Mouse (Mus musculus) gastrocnemius, adult 2 months (tissue): ENCODE data around the gene Slc25a13. TPM values are rescaled to one million over a fixed set of nuclear protein-coding genes. Genes with fewer than 3 reads are reported as not detected.

Experiments used
- DNase-seq: peaks from one replicate; pipeline ENCODE4 v3.0.0; 2022
- H3K27ac ChIP-seq: fragments of 200-600 bp; 2 replicates; pipeline ENCODE4 v1.8.1; 2022; ENCODE audit warnings: mild to moderate bottlenecking
- H3K4me3 ChIP-seq: fragments of 200-600 bp; 2 replicates; pipeline ENCODE4 v1.8.1; 2022; ENCODE audit warnings: mild to moderate bottlenecking, moderate library complexity
- CTCF ChIP-seq: fragments of 200-600 bp; IDR thresholded peaks from 2 replicates; pipeline ENCODE4 v1.8.1; 2022; ENCODE audit warnings: antibody characterized with exemption, mild to moderate bottlenecking, moderate library complexity
- intact Hi-C: fragments of 180-260 bp; cut with DNase I; formaldehyde crosslinking; loops from one replicate; pipeline ENCODE4 v1.15.1; 2025
- total RNA-seq, 2 experiments: library from RNA; stranded (reverse); gene quantifications; 2 replicates each; pipeline ENCODE4 v1.2.3; 2021

Gene Slc25a13
- total RNA-seq, 2 experiments from 2014 or later = 0.31 to 1.1 TPM

- no peak for TF ChIP-seq CTCF
These were observed 205.6 kb downstream of the Slc25a13 start for GRCm38 (mm10) chr6:6011364-6011763.

GRCm38 (mm10) chr6:6005762-6006431 lies 211.1 kb downstream of the Slc25a13 start:
- peak; percentile 88 for TF ChIP-seq CTCF
- DNase-seq = peak; percentile 74
- Histone ChIP-seq H3K27ac (no peak overlapping the region), H3K4me3 (peak overlapping the region; percentile 72)
- intact Hi-C loops = loop anchor here (10.0 kb wide), 1 partner anchor 879 kb away; the partner anchor contains the start of gene Dlx5

More at GRCm38 (mm10) chr6:6011364-6011763, 205.6 kb downstream of the Slc25a13 start:
- Histone ChIP-seq H3K4me3 (no peak overlapping the region), H3K27ac (no peak overlapping the region)
- intact Hi-C loops = no loop called here
- no peak for DNase-seq

GRCm38 (mm10) chr6:6004756-6005485 lies 212.1 kb downstream of the Slc25a13 start:
- intact Hi-C loops = loop anchor here (10.0 kb wide), 1 partner anchor 880 kb away; the partner anchor contains the start of gene Dlx5
- TF ChIP-seq CTCF = no peak
- H3K27ac ChIP-seq = no peak overlapping the region
- DNase-seq = no peak
- peak overlapping the region; percentile 72 for H3K4me3 ChIP-seq

DNA sequence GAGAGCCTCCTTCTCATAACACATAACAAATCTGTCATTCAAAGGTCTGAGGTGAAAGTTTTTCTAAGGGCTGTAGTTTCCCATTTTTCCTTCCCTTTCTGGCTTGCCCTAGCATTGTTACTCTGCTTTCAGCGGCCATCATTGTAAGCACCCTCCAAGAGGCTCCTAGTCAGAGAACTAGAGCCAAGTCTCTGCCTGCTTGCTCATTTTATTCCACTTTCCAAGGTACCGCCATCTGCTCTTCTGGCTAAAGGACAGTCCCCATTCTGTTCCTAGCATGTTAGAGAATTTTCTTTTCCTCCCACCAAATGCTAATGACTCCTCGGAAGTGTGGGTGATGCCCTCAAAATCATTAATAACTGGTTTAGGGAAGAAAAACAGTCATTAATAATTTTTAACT lies 214.9 kb downstream of the Slc25a13 start:
- DNase-seq = no peak
- TF ChIP-seq CTCF = no peak
- intact Hi-C loops = loop anchor here (10.0 kb wide), 1 partner anchor 883 kb away; the partner anchor contains the start of gene Dlx5
- Histone ChIP-seq H3K27ac (no peak overlapping the region), H3K4me3 (no peak overlapping the region)

DNA sequence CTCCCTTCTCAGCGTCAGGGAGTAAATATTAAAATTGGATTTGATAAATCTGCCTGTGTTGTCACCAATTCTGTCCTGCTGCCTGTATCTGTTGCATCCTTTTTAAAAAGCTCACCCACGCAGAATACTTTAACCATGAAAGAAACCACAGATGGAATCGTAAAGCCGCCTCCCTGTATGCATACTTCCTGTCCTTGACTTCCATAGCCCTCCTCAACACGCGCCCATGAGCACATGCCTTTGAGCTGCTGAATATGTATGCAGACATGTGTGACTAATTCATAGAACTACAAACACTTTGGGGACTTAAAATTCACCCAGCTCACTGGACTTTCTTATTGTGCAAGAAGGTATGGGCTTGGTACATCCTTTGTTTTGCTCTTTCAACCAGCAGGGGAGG lies 219.4 kb downstream of the Slc25a13 start:
- H3K4me3 ChIP-seq = no peak overlapping the region
- intact Hi-C loops = no loop called here
- DNase-seq = no peak
- no peak for TF ChIP-seq CTCF
- no peak overlapping the region for H3K27ac ChIP-seq

DNA sequence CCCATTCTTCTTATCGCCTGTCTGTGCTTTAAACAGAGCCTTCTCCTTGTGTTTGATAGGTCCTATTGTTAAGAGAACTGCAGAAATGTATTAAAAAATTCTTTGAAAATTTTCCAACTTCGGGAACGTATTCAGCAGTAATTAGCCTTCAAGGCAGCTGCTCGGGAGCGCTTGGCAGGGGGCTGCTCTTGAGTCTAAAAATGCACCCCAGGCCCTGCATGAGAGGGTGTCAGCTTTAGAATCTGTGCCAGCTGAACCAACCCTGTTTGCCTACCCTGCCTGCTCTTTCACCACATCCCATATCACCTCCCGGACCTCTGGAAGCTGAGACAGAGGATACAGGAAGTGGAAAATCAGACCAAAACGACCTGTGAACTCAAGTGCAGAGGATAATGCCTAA lies 223.9 kb downstream of the Slc25a13 start:
- Histone ChIP-seq H3K27ac (no peak overlapping the region), H3K4me3 (no peak overlapping the region)
- intact Hi-C loops = no loop called here
- TF ChIP-seq CTCF = no peak
- no peak for DNase-seq

DNA sequence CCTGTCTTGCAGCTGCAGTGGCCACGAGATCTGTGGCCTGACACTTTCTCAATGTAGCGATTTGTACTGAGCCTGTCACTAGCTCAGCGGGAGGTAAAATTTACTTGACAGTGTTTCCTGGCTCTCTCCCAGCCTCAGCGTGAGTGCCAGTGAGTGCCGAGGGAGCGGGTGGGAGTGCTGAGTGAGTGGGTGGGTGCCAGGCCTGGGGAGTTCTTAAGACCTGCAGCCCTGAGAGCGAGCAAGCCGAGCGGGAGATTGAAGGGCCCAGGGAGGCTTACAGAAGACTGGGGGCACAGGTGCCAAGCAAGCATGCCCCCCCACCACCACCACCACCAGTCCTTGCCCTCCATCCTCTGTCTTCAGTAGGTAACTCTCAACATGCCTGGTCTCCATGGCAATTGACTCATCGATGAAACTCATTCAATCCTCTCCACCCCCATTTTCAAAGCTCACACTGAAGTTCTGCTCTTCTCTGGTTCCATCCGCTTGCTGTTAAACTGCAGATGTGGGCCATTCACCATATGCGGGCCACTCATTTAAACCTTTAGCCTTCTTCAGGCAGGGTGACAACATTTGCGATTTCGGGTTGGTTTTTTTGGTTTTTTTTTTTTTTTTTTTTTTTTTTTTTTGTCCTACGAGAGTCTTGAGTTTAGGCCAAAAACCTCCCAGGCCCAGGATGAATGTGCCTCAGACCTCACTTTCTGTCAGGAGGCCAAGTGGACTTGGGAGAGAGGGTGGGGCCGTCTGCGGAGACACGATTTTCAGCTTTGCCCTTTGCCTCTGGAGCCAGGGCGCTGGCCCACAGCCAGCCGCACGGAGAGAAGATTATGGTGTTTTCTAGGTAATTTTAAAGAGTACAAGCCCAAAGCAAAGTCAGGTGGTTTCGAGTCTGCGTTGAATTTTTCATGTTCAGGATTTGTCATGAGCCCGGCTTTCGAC lies 224.9 kb downstream of the Slc25a13 start:
- intact Hi-C loops = no loop called here
- no peak for TF ChIP-seq CTCF
- DNase-seq = peak; percentile 42
- peak overlapping the region; percentile 56 for H3K4me3 ChIP-seq
- H3K27ac ChIP-seq = no peak overlapping the region

DNA sequence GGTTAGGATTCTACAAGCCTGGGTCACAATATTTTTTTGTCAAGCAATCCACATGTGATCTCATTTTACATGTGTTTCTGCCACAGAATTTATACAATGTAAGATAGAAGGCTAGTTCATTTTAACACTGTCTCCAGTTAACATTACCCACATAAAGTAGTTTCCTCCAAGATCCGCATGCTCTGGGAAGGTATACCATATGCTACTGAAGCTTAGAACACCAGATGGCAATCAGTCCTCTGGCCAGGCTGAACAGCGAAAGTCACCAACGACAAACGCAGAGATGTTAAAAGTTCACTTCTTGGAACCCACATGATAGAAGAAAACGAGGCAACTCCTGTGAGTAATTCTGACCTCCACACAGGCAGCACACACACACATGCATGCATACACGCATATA lies 225.7 kb downstream of the Slc25a13 start:
- TF ChIP-seq CTCF = no peak

More for the DNA sequence above, 225.7 kb downstream of the Slc25a13 start:
- intact Hi-C loops = no loop called here
- no peak for DNase-seq
- no peak overlapping the region for H3K4me3 ChIP-seq
- no peak overlapping the region for H3K27ac ChIP-seq
